Mouse (Mus musculus): ENCODE measurements around the gene Capn11. TPM values are rescaled to one million over a fixed set of nuclear protein-coding genes. Genes with fewer than 3 reads are reported as not detected.

Capn11 gene
- polyA plus RNA-seq, 1 experiment from 2014 or later, result 0.05 TPM

DNA sequence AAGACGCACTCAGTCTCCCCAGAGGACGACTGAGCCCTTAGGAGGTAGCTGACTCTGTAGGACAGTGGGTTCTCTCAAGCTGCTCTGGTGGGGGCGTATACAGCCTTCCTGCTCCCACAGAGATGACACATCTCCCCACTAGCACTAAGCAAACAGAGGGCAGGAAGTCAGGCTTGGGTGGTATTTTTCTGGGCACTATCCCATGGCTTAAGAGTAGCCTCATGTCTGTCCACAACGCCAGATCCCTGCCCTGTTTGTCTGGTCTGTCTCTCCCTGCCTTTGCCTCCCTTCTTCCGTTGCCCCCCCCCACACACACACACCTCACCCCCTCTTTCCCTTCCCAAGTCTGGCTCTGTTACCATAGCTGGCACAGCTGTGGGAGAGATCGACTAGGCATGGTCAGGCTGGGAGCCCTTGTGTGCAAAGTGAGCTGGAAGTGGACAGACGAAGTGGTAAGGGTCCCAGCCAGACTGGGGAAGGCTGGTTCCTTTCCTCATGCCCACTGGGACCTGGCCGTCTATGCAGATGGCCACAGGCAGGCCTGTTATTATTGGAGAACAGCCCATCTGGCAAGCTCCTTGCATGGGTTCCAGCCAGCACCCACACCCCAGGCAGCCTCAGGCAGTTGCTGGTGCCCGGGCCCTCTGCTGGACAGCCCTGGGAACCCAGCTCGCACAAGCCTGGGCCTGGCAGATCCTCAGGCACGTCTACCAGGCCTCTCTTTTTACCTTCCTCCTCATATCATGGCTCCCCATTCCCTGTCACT, 62.3 kb downstream of the Capn11 start:
- 0 out of 2 replicates have a peak overlapping the region, but pooled peaks have one; percentile 100 for H3K4me2 ChIP-seq
- peak; percentile 30 for ATAC-seq (ENCODE audit: low read depth)

DNA sequence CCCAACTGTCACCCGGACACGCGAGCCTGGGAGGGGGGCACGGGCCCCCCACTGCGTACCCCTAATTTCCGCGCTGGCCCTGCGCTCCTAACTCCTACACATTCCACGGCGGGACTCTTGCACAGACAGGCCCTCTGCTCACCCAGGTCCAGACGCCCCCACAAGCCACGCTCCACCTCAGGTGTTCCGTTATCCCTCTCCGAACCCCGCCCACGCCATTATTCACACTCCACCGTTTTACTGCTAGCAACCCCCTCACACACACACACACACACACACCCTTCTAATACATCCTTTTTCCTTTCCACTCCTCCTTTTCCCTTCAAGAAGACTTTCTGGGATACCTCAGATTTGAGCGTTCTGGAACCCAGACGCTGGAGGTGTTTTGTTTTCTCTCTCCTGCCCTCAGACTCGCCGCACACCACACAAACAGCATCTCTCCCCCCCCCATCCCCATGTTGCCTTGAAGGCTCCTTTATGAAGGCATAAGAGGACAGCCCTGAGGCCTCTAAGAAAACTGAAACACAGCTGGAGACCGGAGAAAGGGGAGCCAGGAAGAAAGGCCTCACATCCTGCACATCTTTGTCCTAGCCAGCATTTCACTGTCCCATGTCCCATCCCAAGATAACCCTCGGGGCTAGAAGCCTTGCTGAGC, 63.3 kb downstream of the Capn11 start:
- H3K36me3 ChIP-seq, result peaks cover 13% of the 10 kb centered on the region
- 20% methylated on average over 23 of the region's 23 CpGs for WGBS (ENCODE audit: insufficient replicate concordance)
- peak overlapping the region; percentile 97 for H3K27ac ChIP-seq
- H3K27me3 ChIP-seq, result 0 out of 2 replicates have a peak, but pooled peaks cover 7% of the 10 kb centered on the region
- H3K9ac ChIP-seq, result peak overlapping the region; percentile 97
- no peak for DNase-seq
- H3K9me3 ChIP-seq (replicated peaks), result no peaks in the 10 kb centered on the region
- H3K4me3 ChIP-seq (replicated peaks), result peak overlapping the region; percentile 92
- no peak for ATAC-seq (ENCODE audit: low read depth)
- H3K4me2 ChIP-seq, result peak overlapping the region; percentile 100
- peaks cover 91% of the 10 kb centered on the region for H3K4me1 ChIP-seq (replicated peaks)

More for the DNA sequence above, 62.3 kb downstream of the Capn11 start:
- Histone ChIP-seq H3K36me3 (peaks cover 4% of the 10 kb centered on the region), H3K4me3 (replicated peaks) (no peak overlapping the region), H3K27ac (peak overlapping the region; percentile 97), H3K4me1 (replicated peaks) (peaks cover 91% of the 10 kb centered on the region), H3K9ac (peak overlapping the region; percentile 47; the same call in 1 of the 2 replicates), H3K27me3 (0 out of 2 replicates have a peak, but pooled peaks cover 7% of the 10 kb centered on the region), H3K9me3 (replicated peaks) (no peaks in the 10 kb centered on the region)
- DNase-seq, result peak; percentile 70
- 36% methylated on average over 11 of the region's 11 CpGs for WGBS (ENCODE audit: insufficient replicate concordance)

DNA sequence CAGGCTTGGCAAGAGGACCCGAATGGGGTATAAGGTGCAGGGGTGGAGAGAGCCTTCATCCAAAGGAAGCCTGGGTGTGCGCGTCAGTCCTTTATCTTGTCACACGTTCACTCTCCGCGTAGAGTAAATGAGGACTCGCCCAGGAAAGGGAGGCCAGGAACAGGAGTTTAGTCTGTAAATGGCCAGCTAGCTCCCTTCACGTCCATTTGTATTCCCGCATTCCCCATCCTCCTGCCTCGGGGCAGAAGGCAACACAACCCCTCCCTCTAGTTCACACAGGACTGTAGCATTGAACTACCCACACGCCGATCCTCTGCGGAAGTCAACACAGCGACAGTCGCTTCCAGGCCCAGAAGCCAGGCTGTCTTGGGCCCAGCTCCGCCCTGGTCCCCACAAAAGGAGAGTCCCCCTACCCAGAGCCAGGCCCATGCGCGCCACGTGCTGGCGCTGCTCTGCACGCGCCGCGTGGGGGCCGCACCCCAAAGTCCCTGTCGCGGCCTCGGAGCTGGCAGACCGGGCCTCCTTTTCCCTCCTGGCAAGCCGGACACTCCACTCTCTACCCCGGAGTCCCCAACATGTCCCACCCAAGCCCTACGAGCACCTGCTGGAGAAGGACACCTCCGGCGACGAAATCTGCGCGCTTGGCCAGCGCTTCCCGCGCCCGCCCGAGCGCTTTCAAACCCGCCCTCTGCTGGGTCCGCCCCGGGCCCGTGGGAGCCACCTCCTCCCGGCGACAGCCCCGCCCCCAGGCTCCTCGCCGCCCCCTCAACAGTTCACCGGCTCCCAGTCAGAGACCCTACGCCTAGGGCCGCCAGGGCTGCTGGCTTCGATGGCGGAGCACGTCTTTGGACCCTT, 64.0 kb downstream of the Capn11 start:
- peak overlapping the region; percentile 97 for H3K27ac ChIP-seq

DNA sequence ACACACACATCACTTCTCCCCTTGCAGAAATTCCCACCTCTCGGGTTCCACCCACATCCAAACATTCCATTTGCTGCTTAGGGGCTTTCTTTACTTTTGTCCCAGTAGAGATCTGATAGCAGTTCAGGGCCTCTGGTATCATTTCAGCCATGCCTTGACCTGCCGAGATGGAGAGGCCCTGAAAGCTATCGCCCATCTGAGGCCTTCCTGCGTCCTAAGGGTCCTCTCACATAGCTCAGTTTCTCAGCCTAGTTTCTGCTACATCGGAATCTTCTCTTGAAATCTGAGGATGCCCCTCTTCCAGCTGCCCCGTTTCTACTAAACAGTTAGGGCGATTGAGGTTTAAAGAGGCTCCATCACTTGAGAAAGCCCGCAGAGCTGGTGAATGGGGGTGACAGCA, 64.9 kb downstream of the Capn11 start:
- peak; percentile 35 for DNase-seq
- no peaks in the 10 kb centered on the region for H3K27me3 ChIP-seq
- WGBS (ENCODE audit: insufficient replicate concordance), result 19% methylated on average over 8 of the region's 8 CpGs

More for the DNA sequence above, 64.0 kb downstream of the Capn11 start:
- Histone ChIP-seq H3K27me3 (0 out of 2 replicates have a peak, but pooled peaks cover 2% of the 10 kb centered on the region), H3K4me1 (replicated peaks) (peaks cover 91% of the 10 kb centered on the region), H3K36me3 (peaks cover 21% of the 10 kb centered on the region), H3K9ac (peak overlapping the region; percentile 97), H3K4me2 (peak overlapping the region; percentile 100), H3K9me3 (replicated peaks) (no peaks in the 10 kb centered on the region), H3K4me3 (replicated peaks) (peak overlapping the region; percentile 92)
- under 1% methylated on average over 58 of the region's 58 CpGs for WGBS (ENCODE audit: insufficient replicate concordance)
- peak; percentile 42 for ATAC-seq (ENCODE audit: low read depth)
- peak; percentile 74 for DNase-seq

DNA sequence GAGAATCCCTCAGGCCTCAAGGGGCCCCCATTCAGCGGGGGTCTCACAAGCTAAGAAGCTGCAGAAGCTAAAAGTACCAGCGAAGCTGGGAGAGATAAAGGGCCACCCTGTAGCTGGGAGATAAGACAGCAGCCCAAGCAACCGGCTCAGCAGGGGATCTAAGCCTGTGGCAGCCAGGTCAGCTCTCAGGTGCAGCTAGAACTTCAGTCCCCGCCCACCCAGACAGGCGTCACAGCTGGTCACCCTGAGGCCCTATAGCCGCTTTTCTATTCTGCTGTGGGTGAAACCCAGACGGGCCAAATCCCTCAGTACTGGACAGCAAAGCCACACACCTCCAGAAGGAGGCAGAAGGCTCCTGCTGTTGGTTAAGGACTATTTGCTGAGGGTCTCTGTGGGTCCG, 65.6 kb downstream of the Capn11 start:
- H3K9me3 ChIP-seq (replicated peaks), result no peaks in the 10 kb centered on the region
- peaks cover 37% of the 10 kb centered on the region for H3K36me3 ChIP-seq
- 9% methylated on average over 8 of the region's 8 CpGs for WGBS (ENCODE audit: insufficient replicate concordance)
- H3K9ac ChIP-seq, result peak overlapping the region; percentile 97
- DNase-seq (peak; percentile 87), ATAC-seq (ENCODE audit: low read depth) (peak; percentile 84)
- peak overlapping the region; percentile 97 for H3K27ac ChIP-seq
- H3K27me3 ChIP-seq, result no peaks in the 10 kb centered on the region
- H3K4me2 ChIP-seq, result peak overlapping the region; percentile 100
- peaks cover 86% of the 10 kb centered on the region for H3K4me1 ChIP-seq (replicated peaks)
- peak overlapping the region; percentile 92 for H3K4me3 ChIP-seq (replicated peaks)

More for the DNA sequence above, 64.9 kb downstream of the Capn11 start:
- H3K4me2 ChIP-seq, result peak overlapping the region; percentile 100
- peak overlapping the region; percentile 97 for H3K9ac ChIP-seq
- H3K27ac ChIP-seq, result peak overlapping the region; percentile 97
- ATAC-seq (ENCODE audit: low read depth), result no peak
- H3K36me3 ChIP-seq, result peaks cover 30% of the 10 kb centered on the region
- H3K9me3 ChIP-seq (replicated peaks), result no peaks in the 10 kb centered on the region
- H3K4me1 ChIP-seq (replicated peaks), result peaks cover 90% of the 10 kb centered on the region
- H3K4me3 ChIP-seq (replicated peaks), result peak overlapping the region; percentile 92

DNA sequence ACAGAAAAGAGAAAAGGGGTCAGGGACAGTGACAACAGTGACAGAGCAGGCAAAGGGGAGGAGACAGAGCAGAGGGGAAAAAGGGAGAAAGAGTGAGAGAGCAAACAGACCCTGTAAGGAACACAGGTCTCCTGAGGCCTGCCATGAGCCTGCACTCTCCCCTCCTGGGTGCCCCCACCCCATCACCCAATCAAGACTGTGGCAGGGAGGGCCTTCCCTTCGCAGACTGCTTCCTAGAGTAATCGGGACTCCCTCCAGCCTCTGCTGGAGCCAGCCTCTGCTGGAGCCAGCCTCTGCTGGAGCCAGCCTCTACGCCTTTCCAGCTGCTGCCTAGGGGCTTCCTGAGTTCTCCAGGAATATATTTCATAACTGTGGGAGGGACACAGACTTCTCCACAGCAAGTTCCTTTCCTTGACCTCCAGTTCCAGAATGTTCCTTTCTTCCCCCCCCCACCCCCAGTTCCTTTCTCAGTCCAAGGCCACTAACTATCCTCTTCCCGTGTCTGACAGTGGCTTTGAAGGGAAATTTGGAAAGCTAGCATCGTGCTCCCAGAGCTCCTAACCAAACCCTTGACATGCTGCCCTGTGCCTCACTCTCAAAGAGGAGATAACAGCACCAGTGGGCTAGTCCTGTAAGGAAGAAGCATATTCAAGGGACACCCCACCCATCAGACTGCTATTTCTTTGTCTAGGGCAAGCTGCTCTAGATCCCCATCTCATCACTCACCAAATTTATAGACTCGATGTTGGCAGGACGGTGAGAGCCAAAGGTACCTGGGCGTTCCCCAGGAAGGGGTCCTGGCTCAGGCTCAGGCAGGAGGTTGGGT, 66.3 kb downstream of the Capn11 start:
- peak overlapping the region; percentile 100 for H3K4me2 ChIP-seq
- peak overlapping the region; percentile 97 for H3K9ac ChIP-seq
- peak; percentile 64 for ATAC-seq (ENCODE audit: low read depth)
- H3K9me3 ChIP-seq (replicated peaks), result no peaks in the 10 kb centered on the region
- peak overlapping the region; percentile 92 for H3K4me3 ChIP-seq (replicated peaks)
- H3K27me3 ChIP-seq, result no peaks in the 10 kb centered on the region
- no peak for DNase-seq
- H3K4me1 ChIP-seq (replicated peaks), result peaks cover 82% of the 10 kb centered on the region
- H3K36me3 ChIP-seq, result peaks cover 44% of the 10 kb centered on the region
- WGBS (ENCODE audit: insufficient replicate concordance), result 27% methylated on average over 8 of the region's 8 CpGs
- H3K27ac ChIP-seq, result peak overlapping the region; percentile 97

DNA sequence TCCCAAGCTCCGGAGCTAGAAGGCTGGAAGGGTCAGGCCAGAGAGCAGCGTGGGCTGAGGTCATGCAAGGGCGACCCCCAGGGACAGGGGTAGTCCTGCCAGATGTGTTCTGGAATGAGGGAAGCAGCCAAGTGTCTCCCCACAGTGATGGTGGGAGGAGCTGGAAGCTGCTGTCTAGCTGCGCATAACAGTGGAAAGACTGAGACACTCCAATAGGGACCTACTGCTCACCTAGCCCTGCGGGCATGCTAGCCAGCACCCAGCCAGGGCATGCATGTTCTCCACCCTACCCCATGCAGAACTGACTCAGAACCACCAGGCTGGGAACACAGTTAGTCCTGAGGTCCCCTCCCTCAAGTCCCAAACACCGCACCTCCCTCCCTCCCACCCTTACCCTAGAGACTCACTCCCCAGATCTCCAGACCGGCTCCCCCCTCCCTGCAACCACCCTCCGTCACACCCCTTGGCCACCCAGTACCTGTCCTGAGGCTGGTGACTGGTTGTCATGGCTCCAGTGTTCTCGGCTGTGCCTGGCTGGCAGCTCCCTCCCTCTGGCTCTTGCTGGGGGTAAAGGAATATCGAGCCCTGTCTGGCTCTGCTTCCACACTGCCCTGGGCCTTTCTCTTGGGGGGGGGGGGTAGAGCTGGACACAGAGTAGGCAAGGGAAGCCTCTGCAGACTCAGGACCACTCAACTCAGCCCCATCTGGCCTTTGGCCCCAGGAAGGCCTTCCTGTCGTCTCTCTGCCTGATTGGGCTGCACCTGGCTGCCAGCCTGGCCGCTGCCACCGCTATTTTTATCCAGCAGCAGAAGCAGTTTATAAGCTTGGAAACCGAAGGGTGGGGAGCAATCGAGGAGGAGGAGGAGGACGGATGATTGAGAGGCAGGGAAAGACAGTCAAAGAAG, 67.2 kb downstream of the Capn11 start:
- no peak for ATAC-seq (ENCODE audit: low read depth)
- 59% methylated on average over 16 of the region's 16 CpGs for WGBS (ENCODE audit: insufficient replicate concordance)
- Histone ChIP-seq H3K4me1 (replicated peaks) (peaks cover 76% of the 10 kb centered on the region), H3K36me3 (peaks cover 52% of the 10 kb centered on the region), H3K27ac (peak overlapping the region; percentile 97), H3K27me3 (no peaks in the 10 kb centered on the region), H3K9me3 (replicated peaks) (no peaks in the 10 kb centered on the region), H3K9ac (peak overlapping the region; percentile 97), H3K4me3 (replicated peaks) (peak overlapping the region; percentile 92), H3K4me2 (peak overlapping the region; percentile 100)
- DNase-seq, result no peak

DNA sequence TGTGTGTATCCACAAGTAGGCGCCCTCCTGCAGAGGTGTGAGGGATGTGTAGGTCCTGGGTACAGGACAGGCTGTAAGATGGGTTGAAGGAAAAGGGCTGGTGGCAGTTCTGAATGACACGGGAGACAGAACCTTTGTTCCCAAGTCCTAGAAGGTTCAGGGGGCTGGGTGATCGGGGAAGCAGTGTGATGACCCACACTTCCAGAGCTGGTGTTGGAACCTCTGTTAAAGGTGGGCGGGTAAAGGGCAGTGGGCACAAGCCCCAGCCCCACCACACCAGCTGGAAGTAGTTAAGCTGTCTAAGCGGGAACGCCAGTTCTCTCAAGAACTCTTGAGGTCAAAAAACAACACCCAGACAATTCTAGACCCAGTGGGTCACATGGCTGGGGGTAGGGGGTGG, 68.7 kb downstream of the Capn11 start:
- peaks cover 72% of the 10 kb centered on the region for H3K4me1 ChIP-seq (replicated peaks)

DNA sequence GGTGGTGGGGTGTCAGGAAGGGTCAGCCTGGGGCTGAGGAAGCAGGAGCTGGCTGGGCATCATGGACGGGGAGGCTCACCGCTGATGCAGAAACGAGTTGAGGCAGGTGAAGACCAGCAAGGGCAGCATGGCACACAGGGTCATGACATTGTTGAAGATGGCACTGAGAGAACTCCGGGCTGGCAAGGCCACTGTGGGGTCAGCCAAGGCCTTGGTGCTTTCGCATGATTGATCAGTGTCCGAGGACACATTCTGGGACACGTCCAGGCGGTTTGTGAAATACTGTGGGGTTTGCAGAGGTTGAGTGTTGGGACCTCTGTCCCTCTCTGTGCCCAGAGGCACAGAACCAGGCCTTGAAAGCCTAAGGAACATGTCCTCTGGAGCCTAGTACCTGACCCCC, 69.3 kb downstream of the Capn11 start:
- no peak overlapping the region for H3K4me2 ChIP-seq
- peaks cover 74% of the 10 kb centered on the region for H3K36me3 ChIP-seq
- no peak overlapping the region for H3K9ac ChIP-seq
- H3K4me1 ChIP-seq (replicated peaks), result peaks cover 77% of the 10 kb centered on the region
- ATAC-seq (ENCODE audit: low read depth) (no peak), DNase-seq (no peak)
- H3K27me3 ChIP-seq, result no peaks in the 10 kb centered on the region
- no peak overlapping the region for H3K27ac ChIP-seq
- H3K9me3 ChIP-seq (replicated peaks), result no peaks in the 10 kb centered on the region
- no peak overlapping the region for H3K4me3 ChIP-seq (replicated peaks)
- 85% methylated on average over 8 of the region's 8 CpGs for WGBS (ENCODE audit: insufficient replicate concordance)

More for the DNA sequence above, 68.7 kb downstream of the Capn11 start:
- 81% methylated on average over 6 of the region's 6 CpGs for WGBS (ENCODE audit: insufficient replicate concordance)
- Histone ChIP-seq H3K9ac (no peak overlapping the region), H3K9me3 (replicated peaks) (no peaks in the 10 kb centered on the region), H3K27me3 (no peaks in the 10 kb centered on the region), H3K36me3 (peaks cover 68% of the 10 kb centered on the region), H3K27ac (no peak overlapping the region), H3K4me2 (no peak overlapping the region), H3K4me3 (replicated peaks) (no peak overlapping the region)
- DNase-seq, result no peak
- ATAC-seq (ENCODE audit: low read depth), result no peak
